Mouse (Mus musculus) liver, adult 2 months (tissue): ENCODE measurements around the gene Rnft2.

Source experiments
- CTCF ChIP-seq: fragments of 200-500 bp; IDR thresholded peaks from 2 replicates; pipeline ENCODE4 v1.5.1; 2011; ENCODE audit warnings: low read depth, low read length, control low read depth
- POLR2A ChIP-seq: fragments of 200-500 bp; IDR thresholded peaks from 2 replicates; pipeline ENCODE4 v1.6.1; 2011; ENCODE audit warnings: low read length, control low read depth; ENCODE audit not compliant: insufficient read depth; ENCODE audit errors: extremely low read depth

GRCm38 (mm10) chr5:118292476-118292875, 47.6 kb upstream of the Rnft2 start:
- TF ChIP-seq POLR2A (no peak), CTCF (no peak)
